Mouse (Mus musculus) left cerebral cortex, adult 6 months (tissue): ENCODE data around the gene Wdr78. TPM values are rescaled to one million over a fixed set of nuclear protein-coding genes. Genes with fewer than 3 reads are reported as not detected.

Source experiments
- long read RNA-seq, 2 experiments: library from polyadenylated mRNA; unstranded; transcript quantifications; one replicate each; pipeline ENCODE4 v2.0.0; 2019 to 2020
- polyA plus RNA-seq: library from polyadenylated mRNA; unstranded; fragments of <200 nt; fragmentation: Nextera tagmentation; gene quantifications from 2 replicates; pipeline ENCODE4 v1.2.3, GENCODE M21; 2021

Wdr78 gene
- polyA plus RNA-seq: 2.4 and 2.6 TPM in 2 replicates
- long read RNA-seq, experiment 1, full-length matches to known transcripts: 2 of 27 reads
- long read RNA-seq, experiment 1, partial matches to known transcripts: 3 of 27 reads
- long read RNA-seq, experiment 1, other reads (novel, unspliced or antisense): 22 of 27 reads
- long read RNA-seq, experiment 2, partial matches to known transcripts: 5 of 9 reads
- long read RNA-seq, experiment 2, other reads (novel, unspliced or antisense): 4 of 9 reads

GRCm38 (mm10) chr4:103114184-103115111 is at the start of gene Wdr78, which contains the start of gene Mier1:
Gene Wdr78, minus strand, starts transcription at chr4:103114555.
Gene Mier1, plus strand, starts transcription at chr4:103114390.

GRCm38 (mm10) chr4:103026621-103027020 is 87.7 kb downstream of the Wdr78 start, which contains the start of gene Insl5:
Gene Insl5, minus strand, starts transcription at chr4:103026842.

Other genes starting within 250 kb of the Wdr78 start
- 0.51 and 0.73 TPM in 2 replicates for gene Tctex1d1, start 135.9 kb downstream of the Wdr78 start, polyA plus RNA-seq
- not detected in 2 replicates for gene Insl5, start 87.7 kb downstream of the Wdr78 start, polyA plus RNA-seq
- 23.2 and 32.1 TPM in 2 replicates for gene Mier1, start 165 bp downstream of the Wdr78 start, polyA plus RNA-seq
- gene Slc35d1, start 100.6 kb upstream of the Wdr78 start, polyA plus RNA-seq: 2.5 and 6.2 TPM in 2 replicates
- gene 4921539E11Rik, start 176.3 kb upstream of the Wdr78 start, polyA plus RNA-seq: not detected in 2 replicates
- gene Oma1, start 199.3 kb upstream of the Wdr78 start, polyA plus RNA-seq: 10.0 and 11.4 TPM in 2 replicates